Mouse (Mus musculus) forebrain, embryonic 10.5 days (tissue): Measurements from ENCODE around the gene Cbx1. TPM values are rescaled to one million over a fixed set of nuclear protein-coding genes. Genes with fewer than 3 reads are reported as not detected.
"Not testable (repeated sequence)": the region's sequence is repeated elsewhere in the genome, so short reads cannot be mapped to it uniquely, and the experiment has no call there.

ENCODE experiments used
- DNase-seq: peaks from one replicate; pipeline ENCODE4 v3.0.0-alpha.2; 2017; ENCODE audit warnings: low spot score; ENCODE audit errors: extremely low spot score
- H3K27ac ChIP-seq: fragments of 300-500 bp; sonication (generic); 2 replicates; pipeline ENCODE4 v1.5.1; 2016; ENCODE audit warnings: mild to moderate bottlenecking
- H3K27me3 ChIP-seq: fragments of 300-500 bp; sonication (generic); 2 replicates; pipeline ENCODE4 v1.6.1; 2016; ENCODE audit warnings: mild to moderate bottlenecking; ENCODE audit not compliant: poor library complexity, severe bottlenecking
- H3K36me3 ChIP-seq: fragments of 300-500 bp; sonication (generic); replicated peaks from 2 replicates; pipeline ENCODE4 v1.6.1; 2016; ENCODE audit warnings: mild to moderate bottlenecking, moderate library complexity
- H3K4me1 ChIP-seq: fragments of 300-500 bp; sonication (generic); 2 replicates; pipeline ENCODE4 v1.6.1; 2016
- H3K4me3 ChIP-seq: fragments of 300-500 bp; sonication (generic); 2 replicates; pipeline ENCODE4 v1.5.1; 2016; ENCODE audit warnings: mild to moderate bottlenecking, moderate library complexity
- H3K9me3 ChIP-seq: fragments of 300-500 bp; sonication (generic); 2 replicates; pipeline ENCODE4 v1.6.1; 2016; ENCODE audit warnings: mild to moderate bottlenecking, moderate library complexity
- WGBS: fragments of 180-500 bp; shearing (Covaris S2); methylation state at CpG from one replicate; pipeline ENCODE4 v1.1.7; 2016; 5-methylcytosine and 5-hydroxymethylcytosine counted together
- polyA plus RNA-seq: library from polyadenylated mRNA; unstranded; fragments of >200 nt; fragmentation: Nextera tagmentation; extraction: Ambion mirVana; gene quantifications from 2 replicates; pipeline ENCODE4 v1.2.1, GENCODE M21; 2016

Gene Cbx1
- polyA plus RNA-seq, 1 experiment from 2014 or later: 188 TPM

GRCm38 (mm10) chr11:96832541-96832940 lies 43.6 kb downstream of the Cbx1 start:
- Histone ChIP-seq H3K27me3 (no peaks in the 10 kb centered on the region), H3K4me3 (no peak overlapping the region), H3K9me3 (no peaks in the 10 kb centered on the region), H3K27ac (no peak overlapping the region), H3K36me3 (peaks cover 7% of the 10 kb centered on the region), H3K4me1 (peaks cover 31% of the 10 kb centered on the region)
- WGBS: 91% methylated on average over 3 of the region's 3 CpGs
- DNase-seq: no peak

GRCm38 (mm10) chr11:96832973-96833372 lies 44.0 kb downstream of the Cbx1 start:
- Histone ChIP-seq H3K36me3 (peaks cover 2% of the 10 kb centered on the region), H3K4me1 (peaks cover 31% of the 10 kb centered on the region), H3K27ac (no peak overlapping the region), H3K27me3 (no peaks in the 10 kb centered on the region), H3K4me3 (no peak overlapping the region), H3K9me3 (no peaks in the 10 kb centered on the region)
- 61% methylated on average over 2 of the region's 2 CpGs for WGBS
- no peak for DNase-seq

GRCm38 (mm10) chr11:96834127-96834526 lies 45.2 kb downstream of the Cbx1 start:
- H3K4me3 ChIP-seq: no peak overlapping the region
- no peaks in the 10 kb centered on the region for H3K9me3 ChIP-seq
- no peak overlapping the region for H3K27ac ChIP-seq
- peaks cover 24% of the 10 kb centered on the region for H3K4me1 ChIP-seq
- H3K27me3 ChIP-seq: no peaks in the 10 kb centered on the region
- no peak for DNase-seq
- 97% methylated on average over 1 of the region's 1 CpGs for WGBS
- H3K36me3 ChIP-seq: no peaks in the 10 kb centered on the region

GRCm38 (mm10) chr11:96837298-96837697 lies 48.4 kb downstream of the Cbx1 start:
- Histone ChIP-seq H3K27ac (no peak overlapping the region), H3K4me1 (peaks cover 19% of the 10 kb centered on the region), H3K9me3 (no peaks in the 10 kb centered on the region), H3K4me3 (no peak overlapping the region), H3K36me3 (no peaks in the 10 kb centered on the region), H3K27me3 (no peaks in the 10 kb centered on the region)
- 36% methylated on average over 9 of the region's 9 CpGs for WGBS
- no peak for DNase-seq

GRCm38 (mm10) chr11:96838341-96838740 lies 49.4 kb downstream of the Cbx1 start:
- H3K27ac ChIP-seq: no peak overlapping the region
- no peaks in the 10 kb centered on the region for H3K36me3 ChIP-seq
- H3K4me3 ChIP-seq: no peak overlapping the region
- DNase-seq: no peak
- H3K27me3 ChIP-seq: no peaks in the 10 kb centered on the region
- H3K4me1 ChIP-seq: peaks cover 19% of the 10 kb centered on the region
- WGBS: 65% methylated on average over 4 of the region's 4 CpGs
- H3K9me3 ChIP-seq: no peaks in the 10 kb centered on the region

- H3K9me3 ChIP-seq: no peaks in the 10 kb centered on the region
- whole genome bisulfite sequencing: 86% methylated on average over 7 of the region's 7 CpGs
- H3K27ac ChIP-seq: no peak overlapping the region
- H3K4me3 ChIP-seq: no peak overlapping the region
- no peaks in the 10 kb centered on the region for H3K27me3 ChIP-seq
- peaks cover 19% of the 10 kb centered on the region for H3K4me1 ChIP-seq
- H3K36me3 ChIP-seq: no peaks in the 10 kb centered on the region
- DNase-seq: no peak
These were observed 50.5 kb downstream of the Cbx1 start for GRCm38 (mm10) chr11:96839428-96839827.

- Histone ChIP-seq H3K4me3 (no peak overlapping the region), H3K27me3 (no peaks in the 10 kb centered on the region), H3K36me3 (no peaks in the 10 kb centered on the region), H3K4me1 (peaks cover 19% of the 10 kb centered on the region), H3K27ac (no peak overlapping the region), H3K9me3 (no peaks in the 10 kb centered on the region)
- WGBS: 81% methylated on average over 3 of the region's 3 CpGs
- DNase-seq: no peak
These were observed 51.0 kb downstream of the Cbx1 start for GRCm38 (mm10) chr11:96839877-96840276.

GRCm38 (mm10) chr11:96840290-96840689 lies 51.4 kb downstream of the Cbx1 start:
- H3K27me3 ChIP-seq: no peaks in the 10 kb centered on the region
- no peak overlapping the region for H3K4me3 ChIP-seq
- 56% methylated on average over 8 of the region's 8 CpGs for WGBS
- no peaks in the 10 kb centered on the region for H3K9me3 ChIP-seq
- H3K27ac ChIP-seq: no peak overlapping the region
- H3K36me3 ChIP-seq: no peaks in the 10 kb centered on the region
- no peak for DNase-seq
- peaks cover 19% of the 10 kb centered on the region for H3K4me1 ChIP-seq

GRCm38 (mm10) chr11:96843627-96844026 lies 54.7 kb downstream of the Cbx1 start:
- no peak for DNase-seq
- H3K27ac ChIP-seq: no peak overlapping the region

GRCm38 (mm10) chr11:96847240-96847639 lies 58.3 kb downstream of the Cbx1 start:
- no peaks in the 10 kb centered on the region for H3K36me3 ChIP-seq
- H3K4me1 ChIP-seq: peaks cover 29% of the 10 kb centered on the region
- 65% methylated on average over 3 of the region's 3 CpGs for WGBS
- H3K27ac ChIP-seq: no peak overlapping the region
- peaks cover 18% of the 10 kb centered on the region for H3K27me3 ChIP-seq
- H3K9me3 ChIP-seq: no peaks in the 10 kb centered on the region
- DNase-seq: no peak
- H3K4me3 ChIP-seq: no peak overlapping the region

More at GRCm38 (mm10) chr11:96843627-96844026, 54.7 kb downstream of the Cbx1 start:
- Histone ChIP-seq H3K4me3 (no peak overlapping the region), H3K36me3 (no peaks in the 10 kb centered on the region), H3K4me1 (peaks cover 17% of the 10 kb centered on the region), H3K9me3 (no peaks in the 10 kb centered on the region), H3K27me3 (no peaks in the 10 kb centered on the region)
- 62% methylated on average over 3 of the region's 3 CpGs for WGBS

- 69% methylated on average over 9 of the region's 9 CpGs for WGBS
- Histone ChIP-seq H3K4me1 (peaks cover 29% of the 10 kb centered on the region), H3K4me3 (no peak overlapping the region), H3K27ac (no peak overlapping the region), H3K36me3 (no peaks in the 10 kb centered on the region), H3K9me3 (no peaks in the 10 kb centered on the region), H3K27me3 (peaks cover 18% of the 10 kb centered on the region)
- no peak for DNase-seq
These were observed 59.8 kb downstream of the Cbx1 start for GRCm38 (mm10) chr11:96848694-96849093.

GRCm38 (mm10) chr11:96849145-96849544 lies 60.2 kb downstream of the Cbx1 start:
- not testable (repeated sequence) for H3K36me3 ChIP-seq, H3K9me3 ChIP-seq, DNase-seq
- 75% methylated on average over 5 of the region's 5 CpGs for WGBS
- Histone ChIP-seq H3K27ac (peak overlapping the region; percentile 82; the same call in 1 of the 2 replicates), H3K4me3 (peak overlapping the region; percentile 78), H3K27me3 (peaks cover 18% of the 10 kb centered on the region), H3K4me1 (peaks cover 29% of the 10 kb centered on the region)

GRCm38 (mm10) chr11:96849681-96850467 lies 60.9 kb downstream of the Cbx1 start, which contains the start of gene Copz2:
TSS of gene Copz2 (plus strand) at chr11:96849870.
- DNase-seq: peak; percentile 56
- peak within 1 kb of the TSS; percentile 82 for H3K27ac ChIP-seq
- WGBS: 2% methylated on average over 60 of the region's 60 CpGs

More at GRCm38 (mm10) chr11:96849681-96850467, 60.9 kb downstream of the Cbx1 start, which contains the start of gene Copz2:
- Histone ChIP-seq H3K4me1 (peaks cover 32% of the 10 kb centered on the region), H3K9me3 (no peaks in the 10 kb centered on the region), H3K36me3 (no peaks in the 10 kb centered on the region), H3K4me3 (peak within 1 kb of the TSS; percentile 78), H3K27me3 (peaks cover 18% of the 10 kb centered on the region)
